8 mouse cellular contexts compared by ENCODE assay signal in the genomic region with DNA sequence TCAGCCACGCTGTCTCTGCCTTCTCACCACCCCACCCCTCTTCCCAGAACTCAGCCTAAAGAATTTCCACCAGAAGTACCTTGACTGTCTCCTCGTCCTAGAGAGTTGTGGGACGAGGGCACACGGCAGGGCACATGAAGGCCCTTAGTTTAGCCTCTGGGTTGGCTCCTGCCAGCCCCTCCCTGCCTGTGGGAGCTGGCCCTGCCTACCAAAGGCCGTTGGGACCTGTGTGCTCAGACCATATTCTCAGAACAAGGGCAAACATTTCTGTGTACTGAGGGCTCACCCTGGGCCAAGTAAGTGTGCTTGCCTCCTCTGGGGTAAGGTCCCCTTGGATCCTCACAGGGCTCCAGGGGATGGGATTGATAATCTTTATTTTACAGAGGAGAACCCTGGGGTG.
A peak's percentile ranks its signal among the peaks of the same experiment; 100 is the strongest.
DNase-seq lines count a peak whose midpoint lies in the region; ATAC-seq and TF ChIP-seq lines count a peak whose summit lies in the region.

No protein-coding gene starts in this region.

- H3K4me2 ChIP-seq in heart, embryonic 13.5 days, result peak overlapping the region; percentile 82
- peak overlapping the region; percentile 68 for H3K4me2 ChIP-seq in limb, embryonic 14.5 days (replicated peaks; ENCODE audit: low read depth, low read length, severe bottlenecking)
- H3K4me2 ChIP-seq in stomach, postnatal 0 days (replicated peaks; ENCODE audit: low read depth), result peak overlapping the region; percentile 62

- TF ChIP-seq CTCF in testis, adult 2 months (IDR thresholded peaks at IDR 0.05; ENCODE audit: control insufficient read depth, insufficient read depth, insufficient replicate concordance, low read depth, low read length), result no peak
- TF ChIP-seq CTCF in stomach, postnatal 0 days (IDR thresholded peaks at IDR 0.05; ENCODE audit: low read depth), result no peak

- no peak for ATAC-seq in heart, embryonic 13.5 days (ENCODE audit: extremely low read depth, insufficient number of reproducible peaks, low FRiP score, low TSS enrichment)
- no peak for ATAC-seq in limb, embryonic 14.5 days (ENCODE audit: low FRiP score, low read depth)
- peak; percentile 30; the same call in 1 of the 2 replicates for ATAC-seq in stomach, postnatal 0 days (ENCODE audit: low FRiP score, low TSS enrichment)

- no peaks in the 10 kb centered on the region for H3K9me3 ChIP-seq in heart, embryonic 13.5 days
- H3K9me3 ChIP-seq in limb, embryonic 14.5 days (ENCODE audit: control insufficient read depth, low read length), result no peaks in the 10 kb centered on the region
- no peaks in the 10 kb centered on the region for H3K9me3 ChIP-seq in stomach, postnatal 0 days (ENCODE audit: control insufficient read depth, low read length)

- no peak for TF ChIP-seq EP300 in stomach, postnatal 0 days (optimal IDR thresholded peaks at IDR 0.05)

- H3K4me1 ChIP-seq in heart, embryonic 13.5 days, result peaks cover 81% of the 10 kb centered on the region
- no peaks in the 10 kb centered on the region; the same call in none of the 2 replicates for H3K4me1 ChIP-seq in testis, adult 2 months (ENCODE audit: control insufficient read depth, insufficient read depth, low read length)
- H3K4me1 ChIP-seq in limb, embryonic 14.5 days (ENCODE audit: control insufficient read depth, insufficient read depth, low read length), result peaks cover 44% of the 10 kb centered on the region
- H3K4me1 ChIP-seq in stomach, postnatal 0 days (replicated peaks; ENCODE audit: control insufficient read depth, insufficient read depth), result peaks cover 11% of the 10 kb centered on the region

- peak overlapping the region; percentile 63 for H3K4me3 ChIP-seq in heart, embryonic 13.5 days
- peak overlapping the region; percentile 56 for H3K4me3 ChIP-seq in testis, adult 2 months (ENCODE audit: control insufficient read depth, low read depth, low read length)
- peak overlapping the region; percentile 45 for H3K4me3 ChIP-seq in limb, embryonic 14.5 days (replicated peaks; ENCODE audit: low read length)
- H3K4me3 ChIP-seq in stomach, postnatal 0 days (ENCODE audit: low read depth, low read length), result peak overlapping the region; percentile 43

- no peak for TF ChIP-seq POLR2A in testis, adult 2 months (IDR thresholded peaks at IDR 0.05; ENCODE audit: control insufficient read depth, low read depth, low read length)
- no peak for TF ChIP-seq POLR2A in limb, embryonic 14.5 days (IDR thresholded peaks at IDR 0.05; ENCODE audit: borderline replicate concordance, extremely low read depth, insufficient read depth, insufficient read length)

- peaks cover 37% of the 10 kb centered on the region for H3K36me3 ChIP-seq in heart, embryonic 13.5 days
- H3K36me3 ChIP-seq in testis, adult 2 months (ENCODE audit: control insufficient read depth, insufficient read depth, low read length), result no peaks in the 10 kb centered on the region
- peaks cover 42% of the 10 kb centered on the region for H3K36me3 ChIP-seq in limb, embryonic 14.5 days (ENCODE audit: control insufficient read depth, insufficient read depth, low read length)
- H3K36me3 ChIP-seq in stomach, postnatal 0 days (ENCODE audit: control insufficient read depth, insufficient read depth, low read length), result peaks cover 21% of the 10 kb centered on the region

- 32% methylated on average over 5 of the region's 5 CpGs for WGBS in heart, embryonic 13.5 days
- WGBS in limb, embryonic 14.5 days, result 63% methylated on average over 5 of the region's 5 CpGs
- 45% methylated on average over 5 of the region's 5 CpGs for WGBS in stomach, postnatal 0 days

- H3K9ac ChIP-seq in heart, embryonic 13.5 days, result peak overlapping the region; percentile 86
- peak overlapping the region; percentile 62 for H3K9ac ChIP-seq in limb, embryonic 14.5 days (ENCODE audit: low read depth, low read length, severe bottlenecking)
- H3K9ac ChIP-seq in stomach, postnatal 0 days (ENCODE audit: low read length), result peak overlapping the region; percentile 57

- H3K27ac ChIP-seq in heart, embryonic 13.5 days (replicated peaks), result peak overlapping the region; percentile 83
- no peak overlapping the region for H3K27ac ChIP-seq in testis, adult 2 months (ENCODE audit: control insufficient read depth, insufficient read depth, low read depth, low read length)
- H3K27ac ChIP-seq in limb, embryonic 14.5 days (replicated peaks; ENCODE audit: low read depth, low read length), result peak overlapping the region; percentile 63; the same call in 1 of the 2 replicates
- peak overlapping the region; percentile 71 for H3K27ac ChIP-seq in stomach, postnatal 0 days (replicated peaks)

- DNase-seq in heart, postnatal 25 days (ENCODE audit: low spot score), result no peak
- no peak for DNase-seq in testis, postnatal 10 days (ENCODE audit: low spot score)
- no peak for DNase-seq in limb, embryonic 14.5 days (ENCODE audit: low spot score)
- DNase-seq in stomach, postnatal 0 days (ENCODE audit: low spot score), result peak; percentile 66
- DNase-seq in thymus, postnatal 25 days, result no peak
- no peak for DNase-seq in urinary bladder, adult 2 months (ENCODE audit: low spot score)

- H3K27me3 ChIP-seq in heart, embryonic 13.5 days (replicated peaks), result peaks cover 14% of the 10 kb centered on the region
- no peaks in the 10 kb centered on the region for H3K27me3 ChIP-seq in testis, adult 2 months (ENCODE audit: control insufficient read depth, insufficient read depth, low read length)
- no peaks in the 10 kb centered on the region for H3K27me3 ChIP-seq in limb, embryonic 14.5 days (ENCODE audit: control insufficient read depth, insufficient read depth, low read length)
- no peaks in the 10 kb centered on the region for H3K27me3 ChIP-seq in stomach, postnatal 0 days (ENCODE audit: control insufficient read depth, insufficient read depth, low read length)

- intact Hi-C loops in heart, postnatal 25 days (cut with DNase I), result loop anchor here (2.0 kb wide), 1 partner anchor 30 kb away; no protein-coding TSS in a partner anchor
